In genomic region chr15:79731554-79731953, GRCm38 (mm10) we compare ENCODE assay signal across 23 mouse cellular contexts. TPM values are rescaled to one million over a fixed set of nuclear protein-coding genes. Genes with fewer than 3 reads are reported as not detected.
DNase-seq lines count a peak whose midpoint lies in the region; ATAC-seq and TF ChIP-seq lines count a peak whose summit lies in the region.
"Had no signal": no experiment of that assay in that cellular context is flagged by ENCODE, and none has a peak within 500 bp of the region (broad histone marks: within the 10 kb centered on the region; RNA-seq: fewer than 3 reads in every experiment).

No protein-coding gene starts in this region.

- H3K4me1 ChIP-seq in liver, adult 2 months (ENCODE audit: control insufficient read depth, insufficient read depth, low read length), result peaks cover 38% of the 10 kb centered on the region
- H3K4me1 ChIP-seq in liver, embryonic 11.5 days (replicated peaks; ENCODE audit: control insufficient read depth, insufficient read depth, low read length), result no peaks in the 10 kb centered on the region
- H3K4me1 ChIP-seq in brown adipose tissue, adult 24 weeks (ENCODE audit: control insufficient read depth, insufficient read depth, insufficient read length, low read length), result peaks cover 4% of the 10 kb centered on the region
- peaks cover 3% of the 10 kb centered on the region; the same call in 1 of the 2 replicates for H3K4me1 ChIP-seq in forebrain, embryonic 12.5 days
- H3K4me1 ChIP-seq: forebrain, embryonic 15.5 days had no signal

- H3K9ac ChIP-seq in liver, adult 2 months (ENCODE audit: low read depth, low read length), result no peak overlapping the region
- no peak overlapping the region for H3K9ac ChIP-seq in liver, embryonic 11.5 days (ENCODE audit: low read depth, low read length)
- H3K9ac ChIP-seq in forebrain, embryonic 12.5 days, result no peak overlapping the region
- H3K9ac ChIP-seq: forebrain, embryonic 15.5 days; heart, embryonic 12.5 days; heart, embryonic 15.5 days; hindbrain, embryonic 13.5 days had no signal

- H3K4me3 ChIP-seq in liver, adult 2 months (ENCODE audit: insufficient read depth, low read depth, low read length), result no peak overlapping the region
- no peak overlapping the region for H3K4me3 ChIP-seq in liver, embryonic 11.5 days (ENCODE audit: low read depth, low read length)
- H3K4me3 ChIP-seq in brown adipose tissue, adult 24 weeks (ENCODE audit: insufficient read depth, low read depth, low read length), result no peak overlapping the region
- no peak overlapping the region for H3K4me3 ChIP-seq in forebrain, embryonic 12.5 days (replicated peaks)
- H3K4me3 ChIP-seq: forebrain, embryonic 15.5 days; heart, embryonic 12.5 days; heart, embryonic 15.5 days; hindbrain, embryonic 10.5 days; hindbrain, embryonic 13.5 days had no signal

- peaks cover 37% of the 10 kb centered on the region for H3K36me3 ChIP-seq in liver, adult 2 months (ENCODE audit: control insufficient read depth, insufficient read depth, low read length)
- H3K36me3 ChIP-seq in liver, embryonic 11.5 days (ENCODE audit: control insufficient read depth, insufficient read depth, low read length), result peaks cover 21% of the 10 kb centered on the region
- peaks cover 84% of the 10 kb centered on the region for H3K36me3 ChIP-seq in forebrain, embryonic 12.5 days (replicated peaks)

- 34% methylated on average over 7 of the region's 7 CpGs for WGBS in liver, adult 2 months
- 81% methylated on average over 7 of the region's 7 CpGs for WGBS in liver, embryonic 11.5 days
- WGBS in forebrain, embryonic 12.5 days, result 73% methylated on average over 7 of the region's 7 CpGs

- TF ChIP-seq POLR2A in liver, adult 2 months (IDR thresholded peaks at IDR 0.05; ENCODE audit: extremely low read depth, insufficient read depth, low read length), result no peak

- H3K9me3 ChIP-seq in liver, embryonic 11.5 days (ENCODE audit: control insufficient read depth, low read length), result no peaks in the 10 kb centered on the region
- no peaks in the 10 kb centered on the region for H3K9me3 ChIP-seq in forebrain, embryonic 12.5 days
- H3K9me3 ChIP-seq: forebrain, embryonic 15.5 days; heart, embryonic 12.5 days; heart, embryonic 15.5 days; hindbrain, embryonic 10.5 days; hindbrain, embryonic 13.5 days had no signal

- no peak for TF ChIP-seq CTCF in liver, adult 2 months (IDR thresholded peaks at IDR 0.05; ENCODE audit: low read depth, low read length)

- no peak overlapping the region for H3K4me2 ChIP-seq in liver, embryonic 11.5 days
- no peak overlapping the region for H3K4me2 ChIP-seq in forebrain, embryonic 12.5 days
- H3K4me2 ChIP-seq: forebrain, embryonic 15.5 days; heart, embryonic 12.5 days; heart, embryonic 15.5 days; hindbrain, embryonic 13.5 days had no signal

- DNase-seq in liver, adult 2 months (ENCODE audit: extremely low read depth, low read depth, low spot score), result peak; percentile 99
- no peak for DNase-seq in liver, embryonic 11.5 days (ENCODE audit: low spot score)
- DNase-seq in 416B (ENCODE audit: low read depth), result peak; percentile 56
- no peak for DNase-seq in ovary, adult 18-20 months (ENCODE audit: low spot score)
- DNase-seq: adrenal gland, adult 8-10 months; adrenal gland, postnatal 25 days; cerebellum, adult 18-20 months; cerebellum, adult 9-10 months; cerebellum, postnatal 14 days; gastrocnemius, postnatal 14 days; heart, adult 18-20 months; heart, postnatal 10 days; heart, postnatal 36 days had no signal

- no peaks in the 10 kb centered on the region; the same call in 1 of the 2 replicates for H3K79me2 ChIP-seq in liver, adult 2 months (ENCODE audit: control insufficient read depth, insufficient read depth, low read length)

- no peak for ATAC-seq in liver, embryonic 11.5 days (replicated peaks; ENCODE audit: low FRiP score)
- ATAC-seq in megakaryocyte progenitor cell, adult 5-6 weeks (replicated peaks; ENCODE audit: poor library complexity), result peak; percentile 33; the same call in 1 of the 2 replicates
- no peak for ATAC-seq in forebrain, embryonic 12.5 days (ENCODE audit: low FRiP score)
- ATAC-seq: CD4-positive, CD25-positive, alpha-beta regulatory T cell, adult 4 months; forebrain, embryonic 15.5 days; hindbrain, embryonic 16.5 days had no signal

- no peaks in the 10 kb centered on the region for H3K27me3 ChIP-seq in liver, adult 2 months (ENCODE audit: control insufficient read depth, insufficient read depth, low read length)
- H3K27me3 ChIP-seq in liver, embryonic 11.5 days (replicated peaks; ENCODE audit: control insufficient read depth, insufficient read depth, low read length), result no peaks in the 10 kb centered on the region
- no peaks in the 10 kb centered on the region for H3K27me3 ChIP-seq in forebrain, embryonic 12.5 days
- H3K27me3 ChIP-seq: forebrain, embryonic 15.5 days; heart, embryonic 12.5 days; heart, embryonic 15.5 days; hindbrain, embryonic 13.5 days had no signal

- H3K27ac ChIP-seq in liver, adult 2 months (replicated peaks; ENCODE audit: insufficient read depth, low read depth, low read length), result peak overlapping the region; percentile 93
- H3K27ac ChIP-seq in liver, embryonic 11.5 days (ENCODE audit: low read depth, low read length), result no peak overlapping the region
- peak overlapping the region; percentile 41; the same call in 1 of the 2 replicates for H3K27ac ChIP-seq in brown adipose tissue, adult 24 weeks (replicated peaks; ENCODE audit: low read depth, low read length)
- H3K27ac ChIP-seq in forebrain, embryonic 12.5 days, result no peak overlapping the region
- H3K27ac ChIP-seq: forebrain, embryonic 15.5 days; heart, embryonic 15.5 days; hindbrain, embryonic 10.5 days; hindbrain, embryonic 13.5 days had no signal

RNA-seq across cellular contexts. Expression of gene Sun2, which starts 10.8 kb away (rescaled TPM):
- 33.9 and 45.8 TPM in 2 replicates for total RNA-seq in liver, adult 2 months (2014; rRNA removed)
- 29.7 and 33.4 TPM in 2 replicates for polyA plus RNA-seq in liver, adult 2 months (2012; rRNA removed)
- polyA plus RNA-seq in liver, embryonic 11.5 days (2014; fragmentation: Nextera tagmentation; extraction: Ambion mirVana), result 2.2 and 2.5 TPM in 2 replicates
- 49.2 and 105 TPM in 2 replicates for polyA plus RNA-seq in brown adipose tissue, adult 24 weeks (2012; ENCODE audit: insufficient read depth, insufficient read length, missing spikeins)
- total RNA-seq in megakaryocyte progenitor cell, adult 5-6 weeks (2015), result 83.4 and 84.0 TPM in 2 replicates
- total RNA-seq in megakaryocyte progenitor cell, adult 5-6 weeks (2017), result 225 and 233 TPM in 2 replicates
- 6.2 and 8.6 TPM in 2 replicates for polyA plus RNA-seq in forebrain, embryonic 12.5 days (2016; fragmentation: Nextera tagmentation; extraction: Ambion mirVana)

RNA-seq across cellular contexts. Expression of gene Gtpbp1, which starts 40.9 kb away (rescaled TPM):
- total RNA-seq in liver, adult 2 months (2014; rRNA removed), result 8.1 and 8.5 TPM in 2 replicates
- polyA plus RNA-seq in liver, adult 2 months (2012; rRNA removed), result 12.8 and 13.2 TPM in 2 replicates
- polyA plus RNA-seq in liver, embryonic 11.5 days (2014; fragmentation: Nextera tagmentation; extraction: Ambion mirVana), result 58.8 and 61.8 TPM in 2 replicates
- 15.3 and 15.4 TPM in 2 replicates for polyA plus RNA-seq in brown adipose tissue, adult 24 weeks (2012; ENCODE audit: insufficient read depth, insufficient read length, missing spikeins)
- 31.0 and 34.5 TPM in 2 replicates for total RNA-seq in megakaryocyte progenitor cell, adult 5-6 weeks (2015)
- total RNA-seq in megakaryocyte progenitor cell, adult 5-6 weeks (2017), result 48.2 and 58.6 TPM in 2 replicates
- 51.5 and 55.7 TPM in 2 replicates for polyA plus RNA-seq in forebrain, embryonic 12.5 days (2016; fragmentation: Nextera tagmentation; extraction: Ambion mirVana)

RNA-seq across cellular contexts. Expression of gene Josd1, which starts 43.8 kb away (rescaled TPM):
- 19.0 and 25.6 TPM in 2 replicates for total RNA-seq in liver, adult 2 months (2014; rRNA removed)
- polyA plus RNA-seq in liver, adult 2 months (2012; rRNA removed), result 21.9 and 22.6 TPM in 2 replicates
- polyA plus RNA-seq in liver, embryonic 11.5 days (2014; fragmentation: Nextera tagmentation; extraction: Ambion mirVana), result 25.9 and 28.3 TPM in 2 replicates
- 25.5 and 29.5 TPM in 2 replicates for polyA plus RNA-seq in brown adipose tissue, adult 24 weeks (2012; ENCODE audit: insufficient read depth, insufficient read length, missing spikeins)
- 16.0 and 18.9 TPM in 2 replicates for total RNA-seq in megakaryocyte progenitor cell, adult 5-6 weeks (2015)
- total RNA-seq in megakaryocyte progenitor cell, adult 5-6 weeks (2017), result 25.1 and 26.2 TPM in 2 replicates
- polyA plus RNA-seq in forebrain, embryonic 12.5 days (2016; fragmentation: Nextera tagmentation; extraction: Ambion mirVana), result 24.1 and 24.5 TPM in 2 replicates

RNA-seq across cellular contexts. Expression of gene Dnal4, which starts 46.1 kb away (rescaled TPM):
- 4.5 and 6.2 TPM in 2 replicates for total RNA-seq in liver, adult 2 months (2014; rRNA removed)
- polyA plus RNA-seq in liver, adult 2 months (2012; rRNA removed), result 14.2 and 14.9 TPM in 2 replicates
- 25.0 and 28.6 TPM in 2 replicates for polyA plus RNA-seq in liver, embryonic 11.5 days (2014; fragmentation: Nextera tagmentation; extraction: Ambion mirVana)
- 10.6 and 13.5 TPM in 2 replicates for polyA plus RNA-seq in brown adipose tissue, adult 24 weeks (2012; ENCODE audit: insufficient read depth, insufficient read length, missing spikeins)
- total RNA-seq in megakaryocyte progenitor cell, adult 5-6 weeks (2015), result 15.9 and 16.2 TPM in 2 replicates
- total RNA-seq in megakaryocyte progenitor cell, adult 5-6 weeks (2017), result 12.2 and 12.5 TPM in 2 replicates
- polyA plus RNA-seq in forebrain, embryonic 12.5 days (2016; fragmentation: Nextera tagmentation; extraction: Ambion mirVana), result 76.7 and 78.3 TPM in 2 replicates

Comparison
In these comparisons a context has a peak if more than half of its experiments do, and no peak if none do; other contexts are left out.
1. DNase-seq: peak in liver, adult 2 months (single experiment) and 416B (single experiment); none in liver, embryonic 11.5 days (single experiment) and ovary, adult 18-20 months (single experiment).
2. H3K27ac ChIP-seq: peak in liver, adult 2 months (single experiment) and brown adipose tissue, adult 24 weeks (single experiment); none in liver, embryonic 11.5 days (single experiment) and forebrain, embryonic 12.5 days (single experiment).